Mouse (Mus musculus) cerebral cortex, adult 2 months (tissue): ENCODE results near the gene Znfx1.

Experiments
- WGBS: fragments of 180-500 bp; shearing (Covaris S2); methylation state at CpG from one replicate; pipeline ENCODE4 v1.1.7; 2018; 5-methylcytosine and 5-hydroxymethylcytosine counted together

Znfx1 gene

GRCm38 (mm10) chr2:166995021-166995795 is 67.6 kb downstream of the Znfx1 start:
- under 1% methylated on average over 28 of the region's 28 CpGs for WGBS

- 78% methylated on average over 7 of the region's 7 CpGs for WGBS
Measured at GRCm38 (mm10) chr2:166990861-166991260, 72.0 kb downstream of the Znfx1 start.
